Mouse (Mus musculus) liver, postnatal 0 days (tissue): Measurements from ENCODE around the gene Magi2. TPM values are rescaled to one million over a fixed set of nuclear protein-coding genes. Genes with fewer than 3 reads are reported as not detected.

Experiments
- ATAC-seq: fragments of 200-750 bp; cut with Nextera tagmentation; 2 replicates; pipeline ENCODE4 v1.8.0; 2017; ENCODE audit warnings: mild to moderate bottlenecking, moderate library complexity
- DNase-seq: peaks from one replicate; pipeline ENCODE4 v3.0.0-alpha.2; 2016
- H3K27ac ChIP-seq: fragments of 300-500 bp; sonication (generic); 2 replicates; pipeline ENCODE4 v1.5.1; 2014; ENCODE audit warnings: antibody characterized with exemption, moderate library complexity, mild to moderate bottlenecking, low read depth
- H3K27me3 ChIP-seq: fragments of 300-500 bp; sonication (generic); 2 replicates; pipeline ENCODE4 v1.6.1; 2014; ENCODE audit warnings: low read length, control low read depth, mixed read lengths; ENCODE audit not compliant: insufficient read depth
- H3K36me3 ChIP-seq: fragments of 300-500 bp; sonication (generic); replicated peaks from 2 replicates; pipeline ENCODE4 v1.6.1; 2014; ENCODE audit warnings: mild to moderate bottlenecking, control low read depth, low read length, moderate library complexity, mixed read lengths; ENCODE audit not compliant: insufficient read depth
- H3K4me1 ChIP-seq: fragments of 300-500 bp; sonication (generic); 2 replicates; pipeline ENCODE4 v1.6.1; 2014; ENCODE audit warnings: antibody characterized with exemption, mild to moderate bottlenecking, control low read depth; ENCODE audit not compliant: insufficient read depth
- H3K4me2 ChIP-seq: fragments of 300-500 bp; sonication (generic); 2 replicates; pipeline ENCODE4 v1.6.1; 2014; ENCODE audit warnings: low read depth, mild to moderate bottlenecking, low read length, moderate library complexity, mixed read lengths
- H3K4me3 ChIP-seq: fragments of 300-500 bp; sonication (generic); 2 replicates; pipeline ENCODE4 v1.5.1; 2014; ENCODE audit warnings: low read depth, low read length
- H3K9ac ChIP-seq: fragments of 300-500 bp; sonication (generic); replicated peaks from 2 replicates; pipeline ENCODE4 v1.6.1; 2014; ENCODE audit warnings: mild to moderate bottlenecking, moderate library complexity
- H3K9me3 ChIP-seq: fragments of 300-500 bp; sonication (generic); 2 replicates; pipeline ENCODE4 v1.6.1; 2016; ENCODE audit warnings: mild to moderate bottlenecking, control low read depth, low read length, mixed read lengths
- CTCF ChIP-seq: sonication (generic); IDR thresholded peaks from 2 replicates; pipeline ENCODE4 v1.5.1; 2016; ENCODE audit warnings: antibody characterized with exemption, low read depth
- EP300 ChIP-seq: IDR thresholded peaks from 2 replicates; pipeline ENCODE4 v1.6.1; 2016; ENCODE audit warnings: antibody characterized with exemption, low read depth, mild to moderate bottlenecking
- WGBS: fragments of 180-500 bp; shearing (Covaris S2); extraction: QIAGEN DNeasy Blood & Tissue Kit; methylation state at CpG from one replicate; pipeline ENCODE4 v1.1.7; 2014; ENCODE audit not compliant: insufficient replicate concordance; 5-methylcytosine and 5-hydroxymethylcytosine counted together
- polyA plus RNA-seq: library from polyadenylated mRNA; unstranded; fragments of >200 nt; fragmentation: Nextera tagmentation; extraction: Ambion mirVana; gene quantifications from 2 replicates; pipeline ENCODE4 v1.2.1, GENCODE M21; 2015

Gene Magi2
- polyA plus RNA-seq, 1 experiment from 2014 or later, result 0.08 TPM

GRCm38 (mm10) chr5:19951102-19951501, 724.3 kb downstream of the Magi2 start:
- Histone ChIP-seq H3K9ac (no peak overlapping the region), H3K4me2 (no peak overlapping the region), H3K4me3 (no peak overlapping the region), H3K27me3 (no peaks in the 10 kb centered on the region), H3K36me3 (no peaks in the 10 kb centered on the region), H3K27ac (no peak overlapping the region), H3K9me3 (no peaks in the 10 kb centered on the region), H3K4me1 (no peaks in the 10 kb centered on the region)
- no peak for ATAC-seq
- DNase-seq, result no peak
- TF ChIP-seq CTCF (no peak), EP300 (no peak)
- 63% methylated on average over 2 of the region's 2 CpGs for WGBS

GRCm38 (mm10) chr5:19964113-19964512, 737.3 kb downstream of the Magi2 start:
- Histone ChIP-seq H3K4me1 (no peaks in the 10 kb centered on the region), H3K4me2 (no peak overlapping the region), H3K27me3 (no peaks in the 10 kb centered on the region), H3K9me3 (no peaks in the 10 kb centered on the region), H3K27ac (no peak overlapping the region), H3K36me3 (no peaks in the 10 kb centered on the region), H3K4me3 (no peak overlapping the region), H3K9ac (no peak overlapping the region)
- no peak for TF ChIP-seq CTCF
- no peak for TF ChIP-seq EP300
- DNase-seq (no peak), ATAC-seq (no peak)
- WGBS, result 74% methylated on average over 1 of the region's 1 CpGs

GRCm38 (mm10) chr5:19972736-19973135, 745.9 kb downstream of the Magi2 start:
- Histone ChIP-seq H3K4me1 (no peaks in the 10 kb centered on the region), H3K9me3 (no peaks in the 10 kb centered on the region), H3K36me3 (no peaks in the 10 kb centered on the region), H3K27me3 (no peaks in the 10 kb centered on the region), H3K27ac (no peak overlapping the region), H3K4me3 (no peak overlapping the region), H3K4me2 (no peak overlapping the region), H3K9ac (no peak overlapping the region)
- WGBS, result 57% methylated on average over 2 of the region's 2 CpGs
- ATAC-seq, result no peak
- DNase-seq, result no peak
- TF ChIP-seq CTCF (no peak), EP300 (no peak)

- 75% methylated on average over 3 of the region's 3 CpGs for WGBS
- H3K36me3 ChIP-seq, result no peaks in the 10 kb centered on the region
- H3K9me3 ChIP-seq, result no peaks in the 10 kb centered on the region
- no peaks in the 10 kb centered on the region for H3K27me3 ChIP-seq
- no peak overlapping the region for H3K9ac ChIP-seq
- ATAC-seq, result no peak
- no peak for DNase-seq
- H3K4me2 ChIP-seq, result no peak overlapping the region
- H3K27ac ChIP-seq, result no peak overlapping the region
- no peak overlapping the region for H3K4me3 ChIP-seq
- H3K4me1 ChIP-seq, result no peaks in the 10 kb centered on the region
- TF ChIP-seq EP300 (no peak), CTCF (no peak)
Observed at GRCm38 (mm10) chr5:19973852-19974251, 747.0 kb downstream of the Magi2 start.

- no peak overlapping the region for H3K4me3 ChIP-seq
- H3K4me1 ChIP-seq, result no peaks in the 10 kb centered on the region
- H3K27ac ChIP-seq, result no peak overlapping the region
- no peaks in the 10 kb centered on the region for H3K9me3 ChIP-seq
- no peak for DNase-seq
- WGBS, result 78% methylated on average over 6 of the region's 6 CpGs
- H3K4me2 ChIP-seq, result no peak overlapping the region
- H3K27me3 ChIP-seq, result no peaks in the 10 kb centered on the region
- H3K36me3 ChIP-seq, result no peaks in the 10 kb centered on the region
- no peak overlapping the region for H3K9ac ChIP-seq
- ATAC-seq, result no peak
- TF ChIP-seq EP300 (no peak), CTCF (no peak)
Observed at GRCm38 (mm10) chr5:19981518-19981917, 754.7 kb downstream of the Magi2 start.

- WGBS, result 73% methylated on average over 3 of the region's 3 CpGs
- H3K36me3 ChIP-seq, result no peaks in the 10 kb centered on the region
- H3K4me3 ChIP-seq, result no peak overlapping the region
- no peaks in the 10 kb centered on the region for H3K4me1 ChIP-seq
- H3K4me2 ChIP-seq, result no peak overlapping the region
- TF ChIP-seq CTCF (no peak), EP300 (no peak)
- no peak overlapping the region for H3K27ac ChIP-seq
- no peaks in the 10 kb centered on the region for H3K27me3 ChIP-seq
- no peaks in the 10 kb centered on the region for H3K9me3 ChIP-seq
- DNase-seq (no peak), ATAC-seq (no peak)
- no peak overlapping the region for H3K9ac ChIP-seq
Observed at GRCm38 (mm10) chr5:19982031-19982430, 755.2 kb downstream of the Magi2 start.

GRCm38 (mm10) chr5:19999486-19999885, 772.6 kb downstream of the Magi2 start:
- Histone ChIP-seq H3K36me3 (no peaks in the 10 kb centered on the region), H3K4me2 (no peak overlapping the region), H3K27ac (no peak overlapping the region), H3K4me3 (no peak overlapping the region), H3K9me3 (no peaks in the 10 kb centered on the region), H3K9ac (no peak overlapping the region), H3K27me3 (no peaks in the 10 kb centered on the region), H3K4me1 (no peaks in the 10 kb centered on the region)
- 70% methylated on average over 6 of the region's 6 CpGs for WGBS
- DNase-seq (no peak), ATAC-seq (no peak)
- no peak for TF ChIP-seq EP300
- no peak for TF ChIP-seq CTCF
